Mouse (Mus musculus) brain, embryonic 18.5 days (tissue): ENCODE measurements around the gene Tpm1.

Experiments used
- DNase-seq: peaks from one replicate; pipeline ENCODE4 v3.0.0-alpha.2; 2012; ENCODE audit warnings: low read depth, low spot score

Tpm1 gene

GRCm38 (mm10) chr9:67046881-67047605, 2.2 kb downstream of the Tpm1 start:
- no peak for DNase-seq

GRCm38 (mm10) chr9:67045966-67046602, 3.1 kb downstream of the Tpm1 start:
- no peak for DNase-seq

GRCm38 (mm10) chr9:67045306-67045675, 3.9 kb downstream of the Tpm1 start:
- DNase-seq, result no peak

DNA sequence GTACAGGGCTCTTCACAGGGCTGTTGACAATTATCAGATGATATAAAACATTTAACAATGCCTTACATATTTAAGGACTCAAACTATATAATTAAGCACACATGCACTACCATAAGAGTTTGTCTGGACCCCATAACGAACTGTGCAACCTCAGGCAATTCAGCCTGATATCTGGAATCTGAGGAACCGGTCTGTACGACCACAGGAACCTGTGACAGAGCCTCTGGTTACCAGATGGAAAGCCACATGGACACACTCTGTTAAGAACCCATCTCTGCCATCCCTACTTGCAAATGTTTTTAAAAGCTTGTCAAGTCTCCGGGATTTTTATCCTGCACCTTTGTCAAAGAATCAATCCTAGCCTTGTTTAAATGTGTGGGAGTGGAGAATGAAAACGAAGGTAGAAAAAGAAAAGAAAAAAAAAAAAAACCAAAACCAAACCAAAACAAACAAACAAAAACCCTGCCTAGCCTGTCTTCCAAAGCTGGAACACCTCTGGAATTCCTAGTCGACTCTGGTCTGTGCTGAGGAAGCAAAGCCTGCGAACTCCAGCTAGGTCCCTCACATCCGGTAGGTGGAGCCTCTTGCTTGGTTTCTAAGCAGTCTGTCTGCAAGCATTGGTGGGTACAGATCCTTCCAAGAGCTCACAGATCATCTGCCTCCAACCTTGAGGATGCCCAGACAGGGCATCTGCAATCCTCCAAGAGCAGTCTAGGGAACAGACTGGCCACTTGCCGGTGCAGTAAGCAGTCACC, 4.5 kb downstream of the Tpm1 start:
- peak; percentile 67 for DNase-seq

DNA sequence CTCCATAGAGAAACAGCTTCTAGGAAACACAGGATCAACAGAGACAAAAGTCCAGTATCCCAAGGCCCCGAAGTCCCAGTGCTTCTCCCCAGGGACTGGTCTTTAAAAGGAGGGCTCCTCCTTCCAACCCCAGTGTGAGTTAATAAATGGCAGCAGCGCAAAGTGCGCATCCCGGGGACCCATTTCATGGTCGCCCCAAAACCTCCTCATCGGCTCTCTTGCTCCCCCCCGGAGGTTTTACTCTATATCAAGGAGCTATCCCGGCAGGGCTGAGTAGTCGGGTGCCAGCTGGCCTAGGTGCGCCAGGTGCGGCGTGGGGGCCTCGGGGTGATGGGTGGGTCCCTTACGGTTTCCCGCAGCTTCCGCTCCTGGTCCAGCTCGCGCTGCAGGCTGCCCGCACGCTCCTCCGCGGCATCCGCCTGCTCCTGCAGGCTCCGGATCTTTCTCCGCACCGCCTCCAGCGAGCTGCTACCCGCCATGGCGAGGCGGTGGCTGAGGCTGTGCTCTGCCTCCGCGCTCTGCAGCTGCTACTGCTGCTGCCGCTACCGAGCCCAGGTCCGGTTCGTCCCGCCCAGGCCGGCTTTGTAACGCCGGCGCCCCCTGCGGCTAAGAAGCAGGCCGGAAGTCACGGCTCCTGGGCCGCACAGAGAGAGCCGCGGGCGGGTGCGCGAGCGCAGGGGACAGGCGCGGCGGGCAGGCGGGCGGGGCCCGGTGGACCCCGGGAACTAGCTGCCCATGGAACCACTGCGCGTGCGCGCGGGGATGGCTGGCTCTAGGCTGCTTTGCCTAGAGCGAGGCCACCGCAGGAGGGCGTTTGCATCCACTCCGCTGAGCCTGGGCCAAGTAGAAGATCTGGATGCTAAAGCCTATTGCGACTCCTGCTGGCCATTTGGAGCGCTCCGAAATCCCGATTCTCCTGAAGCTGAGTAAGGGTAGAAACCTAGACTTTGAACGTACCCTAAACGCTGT, 5.7 kb downstream of the Tpm1 start:
- peak; percentile 96 for DNase-seq

DNA sequence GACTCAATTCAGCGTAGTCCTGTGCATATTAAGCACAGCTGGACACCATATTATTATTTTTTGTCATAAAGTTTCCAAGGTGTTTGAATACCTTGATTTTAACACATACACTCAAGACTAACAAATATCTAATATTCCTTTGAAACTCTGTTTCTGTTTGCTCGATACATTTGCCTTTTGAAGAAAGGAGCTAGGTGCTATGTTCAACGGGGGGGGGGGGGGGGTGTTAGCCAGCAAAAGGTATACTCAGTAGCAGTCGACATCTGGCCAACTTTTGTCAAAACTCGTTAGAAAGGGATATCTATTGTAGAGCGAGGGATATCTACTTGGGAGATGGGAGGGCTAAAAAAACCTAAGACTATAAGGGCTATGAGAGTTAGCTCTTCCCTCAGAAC, 6.4 kb downstream of the Tpm1 start:
- no peak for DNase-seq

GRCm38 (mm10) chr9:67041840-67042812, 7.1 kb downstream of the Tpm1 start:
- DNase-seq, result no peak

DNA sequence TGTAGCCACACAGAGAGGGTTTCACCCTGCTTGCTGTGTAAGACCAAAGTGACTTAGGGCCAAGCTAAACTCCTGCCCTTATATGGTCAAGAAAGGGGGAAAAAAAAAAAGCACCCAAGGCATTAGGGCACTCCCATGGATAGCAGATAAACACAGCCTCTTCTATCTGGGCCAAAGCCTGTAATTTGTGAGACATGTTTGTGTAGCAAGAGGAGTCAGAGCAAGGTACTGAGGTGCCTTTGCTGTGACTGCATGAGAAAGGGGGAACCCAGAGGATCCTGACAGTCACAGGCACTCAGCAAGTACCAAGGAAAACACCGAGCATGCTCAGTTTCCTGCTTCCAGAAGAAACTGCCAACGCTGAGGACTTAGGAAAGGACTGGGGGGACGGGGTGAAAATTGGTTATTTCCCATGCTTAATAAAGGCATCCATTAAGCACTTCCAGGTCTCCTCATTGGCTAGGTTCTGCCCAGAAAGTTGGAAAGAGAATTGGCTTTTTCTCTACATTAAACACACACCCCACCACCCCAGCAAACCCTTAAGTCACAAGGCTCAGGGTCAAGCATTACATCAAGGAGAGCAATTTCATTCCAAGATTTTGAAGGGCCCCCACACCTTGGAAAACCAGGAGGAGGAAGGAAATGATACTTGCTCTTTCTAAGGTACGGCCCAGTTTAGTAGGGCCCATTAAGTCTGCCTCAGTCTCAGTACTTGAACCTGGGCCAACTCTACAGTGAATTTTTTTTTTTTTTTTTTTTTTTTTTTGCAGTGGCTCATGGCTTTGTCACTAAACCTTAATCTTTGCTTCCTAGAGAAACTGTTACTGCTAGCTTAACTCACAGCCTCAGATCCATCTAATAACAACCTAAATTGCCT, 8.0 kb downstream of the Tpm1 start:
- no peak for DNase-seq

GRCm38 (mm10) chr9:67039867-67040266, 9.3 kb downstream of the Tpm1 start:
- no peak for DNase-seq

DNA sequence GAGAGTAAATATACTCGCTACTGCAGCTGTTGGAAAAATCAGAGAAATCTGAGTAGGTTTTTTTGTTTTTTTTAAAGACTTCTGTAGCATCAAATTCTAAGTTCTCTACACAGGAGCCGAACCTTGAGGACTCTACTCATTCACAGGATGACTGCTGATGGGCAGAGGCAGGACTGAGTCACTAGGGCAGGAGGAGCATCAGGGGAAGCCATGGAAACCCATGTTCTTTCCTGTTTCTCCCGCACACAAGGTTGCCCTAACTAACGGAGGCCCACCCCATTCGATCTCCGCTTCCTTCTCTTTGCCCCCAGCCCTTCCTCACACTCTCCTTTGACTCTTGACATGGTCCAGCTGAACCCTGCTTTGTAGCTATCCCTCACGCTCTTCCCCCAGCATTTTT, 10.5 kb downstream of the Tpm1 start:
- DNase-seq, result no peak

GRCm38 (mm10) chr9:67037666-67038065, 11.5 kb downstream of the Tpm1 start:
- DNase-seq, result no peak

- DNase-seq, result no peak
These were observed 12.6 kb downstream of the Tpm1 start for GRCm38 (mm10) chr9:67036527-67037118.

- DNase-seq, result no peak
These were observed 13.2 kb downstream of the Tpm1 start for GRCm38 (mm10) chr9:67035957-67036451.

DNA sequence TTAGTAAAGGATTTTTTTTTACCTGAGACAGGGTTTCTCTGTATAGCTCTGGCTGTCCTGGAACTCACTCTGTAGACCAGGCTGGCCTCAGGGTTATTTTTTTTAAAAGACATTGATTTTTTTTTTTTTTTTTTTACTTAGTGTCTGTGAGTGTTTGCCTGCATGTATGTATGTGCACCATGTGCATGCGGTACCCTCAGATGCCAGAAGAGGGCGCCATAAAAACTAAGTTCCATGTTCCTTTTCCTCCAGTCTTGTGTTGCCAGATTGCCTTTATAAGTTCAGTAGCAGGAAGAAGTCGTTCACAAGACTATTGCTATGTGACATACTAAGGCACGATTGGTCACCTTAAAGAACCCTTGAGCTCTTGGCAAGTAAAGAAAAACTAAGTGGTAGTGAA, 14.5 kb downstream of the Tpm1 start:
- DNase-seq, result no peak

GRCm38 (mm10) chr9:67033016-67033415, 16.2 kb downstream of the Tpm1 start:
- no peak for DNase-seq

DNA sequence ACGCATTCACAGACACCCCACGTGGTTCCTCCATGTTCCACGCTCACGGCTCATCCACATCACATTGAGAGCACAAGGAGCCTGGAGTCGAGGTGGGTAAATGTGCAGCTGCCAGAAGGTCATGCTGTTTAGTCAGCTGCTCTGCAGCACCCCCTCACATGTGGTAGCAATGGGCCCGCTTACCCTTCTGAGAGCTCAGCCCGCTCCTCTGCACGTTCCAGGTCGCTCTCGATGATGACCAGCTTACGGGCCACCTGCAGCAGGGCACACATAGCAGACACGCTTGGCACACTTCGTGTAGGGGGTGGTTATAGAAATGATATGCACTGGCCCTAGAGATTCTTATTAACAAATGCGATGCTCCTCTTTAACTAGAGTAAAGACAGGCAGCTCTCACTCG, 16.6 kb downstream of the Tpm1 start:
- DNase-seq, result no peak

DNA sequence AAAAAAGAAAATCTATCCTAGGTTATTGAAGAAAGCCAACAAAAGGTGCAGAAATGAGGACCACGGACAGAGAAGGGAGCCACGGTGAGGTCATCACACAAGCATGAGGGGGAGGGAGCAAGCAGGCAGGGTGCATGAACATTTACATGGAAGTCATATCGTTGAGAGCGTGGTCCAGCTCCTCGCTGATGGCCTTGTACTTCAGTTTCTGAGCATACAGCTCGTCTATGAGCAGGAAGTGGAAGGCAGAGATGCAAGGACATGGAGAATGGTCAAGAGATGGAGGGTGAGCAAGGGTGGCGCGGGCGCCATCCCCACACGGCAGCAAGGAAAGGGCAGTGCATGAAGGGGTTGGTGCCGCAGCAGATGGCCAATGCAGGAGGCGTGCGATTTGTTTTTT, 19.7 kb downstream of the Tpm1 start:
- no peak for DNase-seq

DNA sequence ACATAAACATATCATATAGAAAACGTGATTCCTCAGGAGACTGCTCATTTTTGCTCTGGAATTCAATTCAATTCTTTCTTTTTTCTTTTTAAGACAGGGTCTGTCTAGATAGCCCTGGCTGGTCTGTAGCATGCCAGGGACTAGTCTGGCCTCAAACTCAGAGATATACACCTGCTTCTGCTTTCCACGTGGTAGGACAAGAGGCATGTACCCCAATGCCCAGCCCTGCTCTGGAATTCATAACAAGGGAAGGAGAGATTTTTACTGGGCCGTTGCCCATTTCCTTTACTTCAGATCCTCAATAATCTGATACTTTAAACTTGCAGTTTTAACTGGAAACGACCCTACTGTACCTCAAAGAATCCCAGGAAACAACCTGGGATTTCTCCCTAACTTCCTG, 20.3 kb downstream of the Tpm1 start:
- no peak for DNase-seq
